Mouse (Mus musculus): ENCODE data around the gene Arrdc1.

GRCm38 (mm10) chr2:24926965-24927358, 8.1 kb downstream of the Arrdc1 start:
- TF ChIP-seq MAX (IDR thresholded peaks at IDR 0.05; ENCODE audit: low read depth) (no peak), USF1 (IDR thresholded peaks at IDR 0.05; ENCODE audit: low read depth) (no peak), TCF12 (IDR thresholded peaks at IDR 0.05; ENCODE audit: insufficient read depth, poor library complexity, severe bottlenecking) (no peak), MYOD1 (IDR thresholded peaks at IDR 0.05; ENCODE audit: control insufficient read depth in 1 of 3, insufficient read length in 2 of 3, low read depth in 2 of 3) (no peak), POLR2A (IDR thresholded peaks at IDR 0.05; ENCODE audit: insufficient read length, low read depth) (no peak), REST (IDR thresholded peaks at IDR 0.05; ENCODE audit: insufficient read depth, insufficient read length) (no peak), E2F4 (IDR thresholded peaks at IDR 0.05; ENCODE audit: insufficient read depth) (no peak), CEBPB (IDR thresholded peaks at IDR 0.05; ENCODE audit: insufficient read depth, poor library complexity, severe bottlenecking) (no peak), POLR2AphosphoS2 (IDR thresholded peaks at IDR 0.05; ENCODE audit: insufficient read length, low read depth) (no peak)
